Mouse (Mus musculus) liver, embryonic 13.5 days (tissue): Measurements from ENCODE around the gene H2-Q1. TPM values are rescaled to one million over a fixed set of nuclear protein-coding genes. Genes with fewer than 3 reads are reported as not detected.
"Not testable (repeated sequence)": the region's sequence is repeated elsewhere in the genome, so short reads cannot be mapped to it uniquely, and the experiment has no call there.

Experiments
- ATAC-seq: fragments of 200-750 bp; cut with Nextera tagmentation; 2 replicates; pipeline ENCODE4 v1.8.0; 2017; ENCODE audit warnings: low read depth, mild to moderate bottlenecking, moderate number of reproducible peaks, moderate library complexity
- DNase-seq: peaks from one replicate; pipeline ENCODE4 v3.0.0; 2022
- H3K27ac ChIP-seq: fragments of 300-500 bp; sonication (generic); 2 replicates; pipeline ENCODE4 v1.5.1; 2015; ENCODE audit warnings: moderate library complexity, mild to moderate bottlenecking, inconsistent platforms
- H3K27me3 ChIP-seq: fragments of 300-500 bp; sonication (generic); 2 replicates; pipeline ENCODE4 v1.6.1; 2015; ENCODE audit warnings: mild to moderate bottlenecking, inconsistent platforms
- H3K36me3 ChIP-seq: fragments of 300-500 bp; sonication (generic); 2 replicates; pipeline ENCODE4 v1.6.1; 2015; ENCODE audit warnings: mild to moderate bottlenecking, inconsistent platforms
- H3K4me1 ChIP-seq: fragments of 300-500 bp; sonication (generic); replicated peaks from 2 replicates; pipeline ENCODE4 v1.6.1; 2015; ENCODE audit warnings: inconsistent platforms
- H3K4me2 ChIP-seq: fragments of 300-500 bp; sonication (generic); 2 replicates; pipeline ENCODE4 v1.6.1; 2015; ENCODE audit warnings: inconsistent platforms, mild to moderate bottlenecking, moderate library complexity
- H3K4me3 ChIP-seq: fragments of 300-500 bp; sonication (generic); replicated peaks from 2 replicates; pipeline ENCODE4 v1.5.1; 2015; ENCODE audit warnings: mild to moderate bottlenecking, inconsistent platforms
- H3K9ac ChIP-seq: fragments of 300-500 bp; sonication (generic); 2 replicates; pipeline ENCODE4 v1.6.1; 2015; ENCODE audit warnings: mild to moderate bottlenecking, inconsistent platforms
- H3K9me3 ChIP-seq: fragments of 300-500 bp; sonication (generic); replicated peaks from 2 replicates; pipeline ENCODE4 v1.6.1; 2016; ENCODE audit warnings: inconsistent platforms
- WGBS: fragments of 180-500 bp; shearing (Covaris S2); methylation state at CpG from one replicate; pipeline ENCODE4 v1.1.7; 2015; ENCODE audit not compliant: insufficient replicate concordance; 5-methylcytosine and 5-hydroxymethylcytosine counted together
- polyA plus RNA-seq: library from polyadenylated mRNA; unstranded; fragments of >200 nt; fragmentation: Nextera tagmentation; extraction: Ambion mirVana; gene quantifications from 2 replicates; pipeline ENCODE4 v1.2.1, GENCODE M21; 2015

H2-Q1 gene
- polyA plus RNA-seq, 1 experiment from 2014 or later = 1.0 TPM

DNA sequence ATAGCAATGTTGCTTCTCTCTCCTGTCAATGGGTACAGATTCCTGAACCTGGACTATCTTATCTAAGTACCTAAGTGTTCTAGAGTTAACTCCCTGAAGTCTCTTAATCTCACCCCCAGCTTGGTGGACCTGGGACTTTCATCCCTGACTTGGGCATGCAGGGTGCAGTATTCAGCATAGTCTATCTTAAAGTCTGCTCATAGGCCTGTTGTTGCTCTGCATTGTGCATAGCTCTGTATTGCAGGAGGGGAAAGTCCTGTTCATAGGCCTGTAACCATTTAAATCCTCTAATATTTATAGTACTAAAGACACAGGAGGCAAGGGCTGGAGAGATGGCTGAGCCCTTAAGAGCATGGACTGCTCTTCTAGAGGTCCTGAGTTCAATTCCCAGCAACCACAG is 27.5 kb downstream of the H2-Q1 start:
- not testable (repeated sequence) for DNase-seq, H3K4me2 ChIP-seq, H3K36me3 ChIP-seq, H3K4me3 ChIP-seq, H3K27ac ChIP-seq, H3K9me3 ChIP-seq, H3K9ac ChIP-seq, ATAC-seq, H3K4me1 ChIP-seq
- H3K27me3 ChIP-seq = peaks cover 26% of the 10 kb centered on the region

DNA sequence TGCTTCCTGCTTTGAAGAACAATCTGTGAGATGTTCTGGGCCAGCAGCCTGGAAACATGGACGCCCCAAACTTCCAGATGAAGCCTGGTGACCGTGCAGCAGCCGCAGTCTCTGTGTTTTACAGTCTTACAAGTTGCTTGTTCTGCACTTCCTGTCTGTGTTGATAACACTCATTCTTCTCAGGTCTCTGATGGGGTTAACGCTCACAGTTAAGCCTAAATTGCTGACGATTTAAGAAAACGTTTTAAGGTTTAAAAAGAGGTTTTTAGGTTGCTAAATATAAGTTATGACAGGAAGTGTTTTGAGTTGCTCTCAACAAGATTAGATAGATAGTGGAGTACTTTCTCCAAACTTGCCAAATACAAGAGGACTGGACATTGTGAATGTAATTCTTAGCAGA is 33.1 kb downstream of the H2-Q1 start:
- H3K27me3 ChIP-seq = peaks cover 14% of the 10 kb centered on the region
- DNase-seq, H3K4me2 ChIP-seq, H3K4me3 ChIP-seq, ATAC-seq, H3K36me3 ChIP-seq, H3K9ac ChIP-seq, H3K27ac ChIP-seq, H3K9me3 ChIP-seq, H3K4me1 ChIP-seq: not testable (repeated sequence)
- 30% methylated on average over 6 of the region's 6 CpGs for WGBS

DNA sequence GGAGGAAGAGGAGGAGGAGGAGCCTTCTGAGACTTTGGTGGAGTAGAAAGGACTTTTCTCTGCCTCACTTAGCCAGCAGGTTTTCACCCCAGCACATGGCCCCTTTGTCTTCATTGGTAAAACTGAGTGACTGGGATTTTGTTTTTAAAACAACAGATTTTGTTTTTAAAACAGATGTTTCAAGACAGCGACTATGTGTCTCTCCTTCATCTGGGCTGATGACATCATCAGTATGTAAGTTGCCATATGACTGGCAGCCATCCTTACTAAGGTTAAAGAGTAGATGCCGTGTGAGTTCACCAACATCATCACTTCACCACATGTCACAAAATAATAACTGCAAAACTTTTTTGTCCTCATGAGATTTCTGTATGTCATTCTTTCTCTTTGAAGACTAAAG is 33.9 kb downstream of the H2-Q1 start:
- Histone ChIP-seq H3K4me1 (no peaks in the 10 kb centered on the region), H3K27ac (no peak overlapping the region), H3K4me3 (no peak overlapping the region), H3K36me3 (no peaks in the 10 kb centered on the region), H3K27me3 (peaks cover 22% of the 10 kb centered on the region), H3K9ac (no peak overlapping the region), H3K9me3 (no peaks in the 10 kb centered on the region), H3K4me2 (no peak overlapping the region)
- DNase-seq = no peak
- ATAC-seq = no peak
- 73% methylated on average over 2 of the region's 2 CpGs for WGBS

DNA sequence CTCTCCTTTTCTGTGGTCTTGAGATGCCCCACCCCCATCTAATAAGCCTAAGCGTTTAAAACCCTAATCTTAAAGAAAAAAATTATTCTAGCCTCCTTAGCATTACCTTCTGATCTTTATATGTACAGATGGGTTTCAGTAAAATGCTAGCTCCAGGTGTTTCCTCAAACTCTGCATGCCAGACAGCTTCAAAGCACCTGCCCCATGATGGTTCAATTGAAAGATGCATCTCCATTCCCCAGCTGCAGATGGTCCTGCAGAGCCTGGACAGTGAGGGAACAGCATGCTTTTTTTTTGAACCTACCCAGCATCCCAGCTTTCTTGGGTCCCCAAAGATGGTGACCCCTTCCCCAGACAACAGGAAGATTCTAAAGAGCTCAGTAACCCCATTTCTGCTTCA is 36.9 kb downstream of the H2-Q1 start:
- Histone ChIP-seq H3K27me3 (peaks cover 30% of the 10 kb centered on the region), H3K4me3 (no peak overlapping the region), H3K4me1 (no peaks in the 10 kb centered on the region), H3K27ac (no peak overlapping the region), H3K9ac (no peak overlapping the region), H3K4me2 (no peak overlapping the region), H3K9me3 (no peaks in the 10 kb centered on the region), H3K36me3 (no peaks in the 10 kb centered on the region)
- DNase-seq (no peak), ATAC-seq (no peak)
- 8% methylated on average over 1 of the region's 1 CpGs for WGBS

DNA sequence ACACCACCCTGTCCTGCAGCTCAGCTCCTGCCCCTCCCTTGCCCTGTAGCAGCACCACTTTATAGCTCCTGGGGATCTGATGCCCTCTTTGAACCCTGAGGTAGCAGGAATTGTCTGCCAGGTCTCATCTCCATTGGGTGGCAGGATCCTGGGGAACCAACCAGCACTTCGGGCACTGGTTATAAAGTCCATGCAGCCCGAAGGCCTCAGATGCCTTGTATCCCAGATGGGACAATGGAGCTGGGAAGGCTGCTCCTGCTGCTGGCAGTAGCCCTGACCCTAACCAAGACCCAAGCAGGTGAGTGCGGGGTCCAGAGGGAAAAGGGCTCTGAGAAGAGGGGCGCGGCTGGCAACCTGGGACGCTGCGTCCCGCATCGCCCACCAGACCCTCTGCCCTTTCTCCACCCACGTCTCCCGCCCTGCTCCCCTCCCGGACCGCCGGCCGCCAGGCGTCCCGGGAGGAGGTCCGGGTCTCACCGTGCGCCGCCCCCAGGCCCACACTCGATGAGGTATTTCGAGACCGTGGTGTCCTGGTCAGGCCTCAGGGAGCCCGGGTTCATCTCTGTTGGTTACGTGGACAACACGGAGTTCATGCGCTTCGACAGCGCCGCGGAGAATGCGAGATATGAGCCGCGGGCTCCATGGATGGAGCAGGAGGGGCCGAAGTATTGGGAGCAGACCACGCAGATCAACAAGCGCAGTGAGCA is 38.7 kb downstream of the H2-Q1 start:
- Histone ChIP-seq H3K9ac (no peak overlapping the region), H3K27me3 (peaks cover 30% of the 10 kb centered on the region), H3K4me2 (peak overlapping the region; percentile 51), H3K27ac (no peak overlapping the region), H3K4me3 (peak overlapping the region; percentile 40), H3K9me3 (peaks cover 7% of the 10 kb centered on the region; the same call in 1 of the 2 replicates), H3K36me3 (no peaks in the 10 kb centered on the region), H3K4me1 (no peaks in the 10 kb centered on the region)
- WGBS = 8% methylated on average over 38 of the region's 38 CpGs
- no peak for ATAC-seq
- no peak for DNase-seq

DNA sequence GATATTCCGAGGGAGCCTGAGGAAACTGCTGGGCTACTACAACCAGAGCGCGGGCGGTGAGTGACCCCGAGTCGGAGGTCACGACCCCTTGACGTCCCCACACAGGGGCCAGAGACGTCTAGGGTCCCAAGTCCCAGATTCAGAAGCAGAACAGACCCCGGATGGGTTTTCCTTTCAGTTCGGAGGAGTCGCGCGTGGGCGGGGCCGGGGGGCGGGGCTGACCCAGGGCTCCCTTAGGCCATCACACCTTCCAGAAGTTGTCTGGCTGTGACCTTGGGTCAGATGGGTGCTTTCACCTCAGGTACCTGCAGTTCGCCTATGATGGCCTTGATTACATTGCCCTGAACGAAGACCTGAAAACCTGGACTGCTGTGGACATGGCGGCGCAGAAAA is 39.3 kb downstream of the H2-Q1 start:
- no peaks in the 10 kb centered on the region for H3K4me1 ChIP-seq
- H3K4me2 ChIP-seq = peak overlapping the region; percentile 51
- no peak overlapping the region for H3K27ac ChIP-seq
- H3K27me3 ChIP-seq = peaks cover 30% of the 10 kb centered on the region
- H3K9me3 ChIP-seq = peaks cover 7% of the 10 kb centered on the region; the same call in 1 of the 2 replicates
- H3K36me3 ChIP-seq = no peaks in the 10 kb centered on the region
- H3K9ac ChIP-seq = no peak overlapping the region
- WGBS = 22% methylated on average over 21 of the region's 21 CpGs
- DNase-seq = no peak
- ATAC-seq = no peak
- peak overlapping the region; percentile 40 for H3K4me3 ChIP-seq

Other genes with a start within 250 kb of the H2-Q1 start
- 0.13 and 0.23 TPM in 2 replicates for gene Ly6g6e, start 243.5 kb upstream of the H2-Q1 start, polyA plus RNA-seq
- gene Ly6g6d, start 242.3 kb upstream of the H2-Q1 start, polyA plus RNA-seq = 0.35 and 0.47 TPM in 2 replicates
- gene Ly6g6f, start 234.8 kb upstream of the H2-Q1 start, polyA plus RNA-seq = 7.2 and 7.3 TPM in 2 replicates
- 51.0 and 54.9 TPM in 2 replicates for gene Abhd16a, start 231.1 kb upstream of the H2-Q1 start, polyA plus RNA-seq
- gene Ly6g5c, start 212.1 kb upstream of the H2-Q1 start, polyA plus RNA-seq = not detected in 2 replicates
- gene Ly6g5b, start 205.0 kb upstream of the H2-Q1 start, polyA plus RNA-seq = 0.21 and 0.28 TPM in 2 replicates
- gene Gpank1, start 198.9 kb upstream of the H2-Q1 start, polyA plus RNA-seq = 14.1 and 14.8 TPM in 2 replicates
- 176 and 182 TPM in 2 replicates for gene Csnk2b, start 198.4 kb upstream of the H2-Q1 start, polyA plus RNA-seq
- gene D17H6S53E, start 194.0 kb upstream of the H2-Q1 start, polyA plus RNA-seq = 3.1 and 3.6 TPM in 2 replicates
- 553 and 573 TPM in 2 replicates for gene Apom, start 188.4 kb upstream of the H2-Q1 start, polyA plus RNA-seq
- gene Bag6, start 185.2 kb upstream of the H2-Q1 start, polyA plus RNA-seq = 22.4 and 27.4 TPM in 2 replicates
- 45.1 and 51.5 TPM in 2 replicates for gene Prrc2a, start 155.5 kb upstream of the H2-Q1 start, polyA plus RNA-seq
- gene Aif1, start 144.3 kb upstream of the H2-Q1 start, polyA plus RNA-seq = 17.4 and 18.5 TPM in 2 replicates
- 21.6 and 29.0 TPM in 2 replicates for gene Lst1, start 132.0 kb upstream of the H2-Q1 start, polyA plus RNA-seq
- 0.53 and 0.80 TPM in 2 replicates for gene Ltb, start 126.0 kb upstream of the H2-Q1 start, polyA plus RNA-seq
- gene Tnf, start 118.4 kb upstream of the H2-Q1 start, polyA plus RNA-seq = 0.25 and 0.35 TPM in 2 replicates
- gene Lta, start 115.1 kb upstream of the H2-Q1 start, polyA plus RNA-seq = 0.07 and 0.10 TPM in 2 replicates
- 0.36 TPM in 1 of 2 replicates, not detected in the other for gene Gm16181, start 99.6 kb upstream of the H2-Q1 start, polyA plus RNA-seq
- 0.76 and 1.3 TPM in 2 replicates for gene Atp6v1g2, start 86.7 kb upstream of the H2-Q1 start, polyA plus RNA-seq
- gene Nfkbil1, start 84.6 kb upstream of the H2-Q1 start, polyA plus RNA-seq = 3.9 and 4.4 TPM in 2 replicates
- gene Ddx39b, start 78.7 kb upstream of the H2-Q1 start, polyA plus RNA-seq = 208 and 220 TPM in 2 replicates
- gene H2-D1, start 57.7 kb upstream of the H2-Q1 start, polyA plus RNA-seq = 74.5 and 77.7 TPM in 2 replicates
- 0.68 and 0.90 TPM in 2 replicates for gene H2-Q2, start 21.8 kb downstream of the H2-Q1 start, polyA plus RNA-seq
- gene H2-Q4, start 59.2 kb downstream of the H2-Q1 start, polyA plus RNA-seq = 1.7 and 2.0 TPM in 2 replicates
- 9.6 and 11.1 TPM in 2 replicates for gene H2-Q6, start 104.4 kb downstream of the H2-Q1 start, polyA plus RNA-seq
- gene H2-Q7, start 118.8 kb downstream of the H2-Q1 start, polyA plus RNA-seq = 23.9 and 24.6 TPM in 2 replicates
- 147 and 152 TPM in 2 replicates for gene H2-Q10, start 149.7 kb downstream of the H2-Q1 start, polyA plus RNA-seq
- not detected in 2 replicates for gene Pou5f1, start 185.6 kb downstream of the H2-Q1 start, polyA plus RNA-seq
- 44.3 and 50.4 TPM in 2 replicates for gene Tcf19, start 196.4 kb downstream of the H2-Q1 start, polyA plus RNA-seq
- 7.5 and 8.8 TPM in 2 replicates for gene Cchcr1, start 196.7 kb downstream of the H2-Q1 start, polyA plus RNA-seq
- 0.12 and 0.27 TPM in 2 replicates for gene Psors1c2, start 212.8 kb downstream of the H2-Q1 start, polyA plus RNA-seq
- gene Cdsn, start 231.7 kb downstream of the H2-Q1 start, polyA plus RNA-seq = not detected in 2 replicates
- gene 2300002M23Rik, start 247.0 kb downstream of the H2-Q1 start, polyA plus RNA-seq = not detected in 2 replicates